Mouse (Mus musculus) ES-CJ7 (cell line): ENCODE results near the gene Cald1.
A peak's percentile ranks its signal among the peaks of the same experiment; 100 is the strongest.

Experiments
- DNase-seq: peaks from one replicate; pipeline ENCODE4 v3.0.0; 2011; ENCODE audit warnings: low read depth, low spot score

The Cald1 gene

DNA sequence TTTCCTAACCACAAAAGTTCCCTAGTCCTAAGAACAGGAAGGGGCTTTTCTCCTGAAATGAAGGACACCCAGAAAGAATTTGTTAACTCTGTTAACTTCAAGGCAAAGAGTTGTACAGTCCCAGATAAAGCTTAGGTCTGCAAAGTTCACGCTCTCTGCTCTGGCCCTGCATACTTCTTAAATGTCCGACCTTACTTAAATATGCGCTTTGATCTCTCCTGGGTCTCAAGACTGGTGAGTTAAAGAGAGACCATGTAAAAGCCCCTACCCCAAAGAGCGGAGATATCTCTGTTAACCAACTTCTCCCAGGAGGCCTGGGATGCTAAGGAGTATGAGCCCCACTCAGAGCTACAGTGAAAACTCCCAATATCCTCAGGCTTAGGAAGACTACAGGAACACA lies 119.4 kb downstream of the Cald1 start:
- peak; percentile 35 for DNase-seq

GRCm38 (mm10) chr6:34719141-34719680 lies 120.9 kb downstream of the Cald1 start:
- peak; percentile 50 for DNase-seq

DNA sequence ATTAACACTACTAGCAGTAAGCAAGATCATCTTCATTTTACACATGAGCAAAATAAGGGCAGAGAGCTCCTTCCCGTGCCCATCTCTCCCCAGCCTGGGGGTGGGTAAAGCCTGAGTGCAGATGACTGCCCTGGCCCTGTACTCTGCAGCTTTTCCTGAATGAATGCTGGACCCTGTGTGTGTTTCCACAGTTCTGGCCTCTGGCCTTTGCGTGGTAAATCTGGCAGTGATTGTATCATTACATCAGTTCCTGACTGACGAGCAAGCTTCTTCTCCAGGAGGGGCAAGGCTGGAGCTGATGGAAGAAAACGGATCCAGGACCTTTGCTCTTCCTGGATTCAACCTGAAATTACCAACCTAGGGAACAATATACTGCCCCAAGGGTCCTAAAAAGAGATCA lies 122.1 kb downstream of the Cald1 start:
- no peak for DNase-seq

- no peak for DNase-seq
Measured at GRCm38 (mm10) chr6:34721740-34722139, 123.4 kb downstream of the Cald1 start.

DNA sequence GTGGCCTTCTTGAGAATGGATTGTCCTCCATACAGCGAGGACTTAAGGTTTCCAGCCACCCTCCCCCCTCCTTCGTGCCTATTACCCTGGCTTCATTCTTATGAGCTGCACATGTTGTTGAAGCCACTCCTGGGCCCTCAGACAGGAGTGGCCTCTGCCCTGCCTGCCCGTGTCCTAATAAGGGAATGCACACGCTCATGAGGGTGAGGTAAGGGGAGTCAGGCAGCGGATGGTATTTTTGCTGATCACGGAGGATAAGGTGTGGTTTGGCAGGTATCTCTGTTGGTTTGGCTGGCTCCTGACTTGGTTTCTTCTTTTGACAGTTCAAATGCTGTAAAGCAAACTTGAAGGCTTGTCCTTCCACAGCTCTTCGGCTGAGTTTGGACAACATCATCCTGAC lies 124.4 kb downstream of the Cald1 start:
- no peak for DNase-seq

- DNase-seq: no peak
Measured at GRCm38 (mm10) chr6:34723250-34723904, 125.1 kb downstream of the Cald1 start.

DNA sequence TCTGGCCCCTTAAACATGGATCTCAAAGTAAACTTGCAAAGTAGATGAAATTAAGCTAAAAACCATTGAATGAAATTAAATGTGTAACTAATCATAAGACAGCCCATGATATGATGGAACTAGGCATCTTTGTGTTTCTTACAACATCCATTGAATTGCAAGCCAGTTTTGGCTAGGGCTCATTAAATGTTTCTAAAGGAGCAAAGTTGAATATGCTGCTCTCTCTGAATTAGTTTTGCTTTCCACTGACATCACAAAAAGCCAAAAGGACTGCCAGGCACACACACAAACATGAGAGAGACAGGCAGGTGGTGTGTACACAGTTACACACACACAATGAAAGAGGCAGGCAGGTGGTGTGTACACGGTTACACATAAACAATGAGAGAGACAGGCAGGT lies 127.4 kb downstream of the Cald1 start:
- no peak for DNase-seq

GRCm38 (mm10) chr6:34726104-34726503 lies 127.8 kb downstream of the Cald1 start:
- DNase-seq: no peak

GRCm38 (mm10) chr6:34727316-34727983 lies 129.2 kb downstream of the Cald1 start:
- no peak for DNase-seq

GRCm38 (mm10) chr6:34729449-34730151 lies 131.3 kb downstream of the Cald1 start:
- DNase-seq: no peak

DNA sequence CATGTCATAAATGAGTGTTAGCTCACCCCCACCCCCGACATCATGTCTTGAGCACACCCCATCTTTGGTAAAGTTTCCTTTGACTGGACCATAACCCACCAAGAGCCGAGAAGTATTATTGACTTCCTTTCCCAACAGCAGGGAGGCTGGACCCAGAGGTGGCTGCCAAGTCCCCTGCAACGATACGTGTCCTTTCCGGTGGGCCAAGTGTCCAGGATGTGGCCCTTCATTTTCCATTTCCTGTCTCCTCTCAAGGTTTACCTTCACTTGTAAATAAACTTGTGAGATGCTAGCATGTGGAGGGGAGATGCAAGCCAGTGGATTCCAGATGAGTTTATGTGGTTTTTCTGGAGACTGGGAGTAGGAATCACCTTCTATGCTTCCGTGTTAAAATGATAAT lies 132.7 kb downstream of the Cald1 start:
- no peak for DNase-seq

DNA sequence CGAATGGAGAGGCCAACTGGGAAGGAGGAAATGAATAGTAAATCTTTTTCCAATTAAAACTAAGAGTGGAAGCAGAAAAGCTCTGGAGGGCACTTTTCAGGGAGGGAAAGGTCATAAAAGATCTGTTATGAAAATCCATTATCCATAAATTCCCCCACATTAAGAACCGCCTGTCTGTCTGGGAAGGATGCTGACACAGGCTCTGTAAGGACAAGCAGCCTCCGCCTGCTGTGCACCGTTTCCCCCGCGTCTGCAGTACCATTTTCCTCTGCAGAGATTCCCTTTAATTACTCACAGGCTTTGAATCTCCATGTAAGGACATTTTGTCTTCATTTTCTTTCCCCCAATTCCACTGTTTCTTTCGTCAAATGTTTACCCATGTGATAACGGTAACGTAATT lies 133.2 kb downstream of the Cald1 start:
- no peak for DNase-seq

DNA sequence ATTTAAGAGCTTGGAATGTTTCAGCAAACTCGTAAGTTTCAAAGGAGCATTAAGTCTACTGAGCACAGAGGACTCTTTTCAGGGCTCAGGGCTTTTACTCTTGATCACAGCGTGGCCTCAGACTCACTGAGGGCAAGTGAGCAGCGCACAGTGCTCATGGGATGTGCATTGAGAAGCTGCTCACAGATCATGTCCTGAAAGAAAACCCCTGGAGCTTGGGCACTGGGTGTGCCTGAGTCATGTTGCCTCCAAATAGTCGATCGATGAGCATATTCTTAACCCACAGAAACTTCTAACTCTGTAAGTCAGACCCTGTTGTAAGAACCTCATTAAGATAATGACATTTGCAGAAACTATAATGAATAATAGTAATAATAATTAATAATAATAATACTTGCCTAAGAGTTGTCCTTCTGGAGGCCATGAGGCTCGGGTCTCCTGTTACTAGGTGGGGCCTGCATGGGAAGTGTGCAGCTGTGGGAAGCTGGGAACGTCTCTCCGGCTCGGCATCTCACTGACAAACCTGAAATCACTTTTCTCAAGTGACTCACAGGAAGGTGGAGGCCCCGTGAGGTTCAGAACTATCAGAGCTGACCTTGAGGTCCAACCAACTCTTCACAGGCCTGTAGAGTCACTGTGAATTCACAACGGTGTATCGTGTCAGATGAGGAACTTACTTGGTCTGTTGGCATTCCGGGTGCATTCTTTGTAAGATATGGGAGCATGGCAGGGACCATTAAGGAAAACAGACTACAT lies 136.8 kb downstream of the Cald1 start:
- DNase-seq: no peak

DNA sequence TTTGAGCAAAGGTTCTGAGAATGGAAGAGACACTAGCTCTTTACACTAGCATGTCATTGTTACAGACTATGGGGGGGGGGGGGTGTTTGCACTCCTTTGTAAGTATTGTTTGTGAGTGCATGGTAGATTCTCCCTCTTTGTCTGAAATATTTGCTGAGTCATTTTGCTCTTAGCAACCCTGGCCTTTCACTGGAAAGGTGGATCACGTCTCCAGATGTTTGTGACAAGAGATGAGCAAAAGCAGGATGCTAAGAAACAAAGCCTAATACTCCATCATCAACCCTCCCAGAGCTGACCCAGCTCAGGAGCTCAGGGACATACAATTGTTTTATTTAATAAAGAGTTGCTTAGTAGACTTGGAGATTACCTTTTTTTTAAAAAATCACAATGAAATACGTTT lies 138.6 kb downstream of the Cald1 start:
- DNase-seq: no peak

DNA sequence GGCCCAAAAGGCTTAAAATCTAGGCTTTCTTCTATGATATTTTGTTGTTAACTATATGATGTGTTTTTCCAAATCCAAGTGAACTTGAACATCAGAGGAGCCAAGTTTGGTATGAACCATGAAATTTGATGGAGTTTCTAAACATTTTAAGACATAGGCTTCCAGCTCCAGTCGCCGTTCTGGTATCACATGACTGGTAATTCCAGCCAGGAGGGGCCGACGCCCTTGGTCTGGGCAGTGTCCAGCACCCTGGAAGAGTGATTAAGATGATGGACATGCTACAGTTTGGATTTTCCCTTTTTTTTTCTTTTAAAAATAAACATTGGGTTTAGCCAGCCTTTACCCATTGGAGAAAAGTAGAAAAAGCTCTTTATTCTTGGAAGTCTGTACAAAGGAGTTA lies 145.6 kb downstream of the Cald1 start:
- DNase-seq: no peak

GRCm38 (mm10) chr6:34747846-34748245 lies 149.5 kb downstream of the Cald1 start:
- no peak for DNase-seq

GRCm38 (mm10) chr6:34748566-34748965 lies 150.3 kb downstream of the Cald1 start:
- DNase-seq: no peak

DNA sequence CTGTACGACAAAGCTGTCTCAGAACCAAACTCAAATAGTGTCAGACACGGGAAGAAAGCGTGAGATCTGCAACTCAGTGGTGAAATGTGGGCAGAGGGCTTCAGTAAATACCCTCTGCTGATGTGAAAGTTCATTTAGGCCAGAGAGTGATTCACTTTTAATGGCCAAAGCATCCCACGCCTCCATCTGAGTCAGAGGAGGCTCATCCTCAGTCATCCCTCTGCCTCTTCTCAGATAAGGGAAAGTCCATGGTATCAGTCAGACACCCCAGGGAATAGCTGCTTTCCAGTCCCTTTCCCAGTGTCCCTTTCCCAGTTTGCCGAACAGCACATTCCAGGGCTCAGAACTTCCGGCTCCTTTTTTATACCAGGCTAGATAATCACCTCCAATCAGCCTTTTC lies 151.2 kb downstream of the Cald1 start:
- no peak for DNase-seq

DNA sequence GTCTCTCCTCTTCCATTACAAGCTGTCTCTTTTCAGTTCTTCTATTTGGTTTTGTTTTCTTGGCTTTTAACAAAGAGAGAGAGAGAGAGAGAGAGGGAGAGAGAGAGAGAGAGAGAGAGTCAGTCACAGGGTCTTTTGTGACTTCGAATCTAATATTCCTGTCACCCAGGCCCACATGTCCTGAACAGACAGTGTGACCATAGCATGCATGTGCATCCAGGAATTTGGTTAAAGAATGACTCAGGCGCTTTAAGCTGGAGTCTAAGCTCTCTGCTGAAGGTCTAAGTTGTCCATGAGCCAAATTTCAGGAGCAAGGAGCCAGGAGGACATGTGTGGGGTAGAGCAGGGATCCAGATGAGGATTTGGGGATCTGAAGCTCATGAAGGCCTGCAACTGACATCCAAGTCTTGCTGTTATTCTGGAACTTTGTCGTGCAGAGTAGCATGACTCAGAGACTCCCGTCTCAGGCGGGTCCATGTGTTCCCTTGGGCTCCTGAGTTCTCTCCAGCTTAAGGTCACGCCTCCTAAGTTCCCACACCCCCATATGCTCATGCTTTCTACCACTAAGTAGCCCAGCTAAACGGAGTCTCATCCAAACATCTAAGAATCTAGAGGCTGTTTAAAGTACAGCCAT lies 152.3 kb downstream of the Cald1 start:
- DNase-seq: no peak

DNA sequence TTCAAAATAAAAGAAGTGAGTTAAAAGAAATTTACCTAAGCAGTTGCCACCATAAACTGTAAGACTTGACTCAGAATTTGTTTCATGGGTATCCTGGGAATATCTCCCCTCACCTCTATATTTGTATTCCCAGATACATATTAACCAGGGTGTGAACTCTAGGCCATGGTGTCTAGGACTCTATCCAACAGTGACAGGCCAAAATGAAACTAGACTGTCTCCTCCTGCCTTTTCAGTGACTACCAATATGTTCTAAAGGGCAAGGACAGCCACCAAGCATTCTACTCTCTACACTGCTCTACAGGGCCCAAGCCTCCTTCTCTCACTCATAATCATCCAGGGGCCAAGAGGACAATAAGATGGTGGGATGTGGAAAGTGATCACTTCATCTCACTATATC lies 153.3 kb downstream of the Cald1 start:
- no peak for DNase-seq

- DNase-seq: peak; percentile 85
Measured at GRCm38 (mm10) chr6:34754448-34754847, 156.1 kb downstream of the Cald1 start.
